Mouse (Mus musculus) heart, adult 8-10 months (tissue): Measurements from ENCODE around the gene Cltrn. TPM values are rescaled to one million over a fixed set of nuclear protein-coding genes. Genes with fewer than 3 reads are reported as not detected.

Experiments
- DNase-seq: peaks from one replicate; pipeline ENCODE4 v3.0.0; 2022; ENCODE audit warnings: low spot score
- total RNA-seq, 4 experiments: library from RNA; stranded (reverse); gene quantifications; 2 replicates each; pipeline ENCODE4 v1.2.4; 2022

Gene Cltrn
- total RNA-seq, 4 experiments from 2014 or later: not detected

DNA sequence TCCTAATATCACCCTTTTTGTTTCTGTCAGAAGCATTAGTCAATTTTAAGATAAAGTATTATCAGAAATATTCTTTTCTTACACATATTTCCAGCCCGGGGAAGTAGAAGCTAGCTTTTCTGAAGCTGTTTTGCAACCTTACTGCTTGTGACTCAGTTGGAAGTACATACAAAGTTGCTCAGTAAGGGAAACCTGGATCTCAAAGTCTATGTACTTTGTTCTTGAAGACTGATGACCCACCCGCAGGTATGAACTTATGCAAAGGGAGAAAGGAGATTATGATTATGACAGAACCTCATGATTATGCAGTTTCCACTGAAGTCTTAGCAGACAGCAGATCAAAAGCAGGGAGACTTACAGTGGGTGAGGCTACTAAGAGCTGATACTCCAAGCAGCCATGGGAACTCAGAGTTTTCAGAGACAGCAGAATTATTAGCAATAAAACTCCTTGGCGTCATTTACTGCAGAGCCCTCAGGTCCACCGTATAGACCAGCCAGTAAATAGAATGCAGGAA, 46.7 kb downstream of the Cltrn start:
- DNase-seq: no peak

DNA sequence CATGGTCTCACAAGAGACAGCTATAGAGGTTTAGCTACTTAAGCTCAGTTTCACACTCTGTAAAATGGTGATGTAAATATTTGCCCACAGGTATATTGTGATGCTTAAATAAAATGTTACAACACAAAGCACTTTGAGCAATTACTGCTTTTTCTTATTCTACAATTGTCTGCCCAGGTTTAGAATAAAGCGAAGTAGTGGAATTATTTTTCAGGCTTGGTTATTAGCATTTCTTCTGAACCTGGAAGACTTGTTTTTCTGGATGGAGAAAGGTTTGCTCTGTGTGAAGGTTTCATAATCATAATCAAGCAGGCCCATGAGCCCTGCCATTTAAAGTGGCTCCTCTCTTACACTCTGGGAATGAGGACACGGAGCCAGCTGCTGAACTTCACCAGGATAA, 50.4 kb downstream of the Cltrn start, which contains the start of gene Ace2:
Gene Ace2 (plus strand): TSS at position 301 of the 400 bp plus-strand sequence.
- no peak for DNase-seq

DNA sequence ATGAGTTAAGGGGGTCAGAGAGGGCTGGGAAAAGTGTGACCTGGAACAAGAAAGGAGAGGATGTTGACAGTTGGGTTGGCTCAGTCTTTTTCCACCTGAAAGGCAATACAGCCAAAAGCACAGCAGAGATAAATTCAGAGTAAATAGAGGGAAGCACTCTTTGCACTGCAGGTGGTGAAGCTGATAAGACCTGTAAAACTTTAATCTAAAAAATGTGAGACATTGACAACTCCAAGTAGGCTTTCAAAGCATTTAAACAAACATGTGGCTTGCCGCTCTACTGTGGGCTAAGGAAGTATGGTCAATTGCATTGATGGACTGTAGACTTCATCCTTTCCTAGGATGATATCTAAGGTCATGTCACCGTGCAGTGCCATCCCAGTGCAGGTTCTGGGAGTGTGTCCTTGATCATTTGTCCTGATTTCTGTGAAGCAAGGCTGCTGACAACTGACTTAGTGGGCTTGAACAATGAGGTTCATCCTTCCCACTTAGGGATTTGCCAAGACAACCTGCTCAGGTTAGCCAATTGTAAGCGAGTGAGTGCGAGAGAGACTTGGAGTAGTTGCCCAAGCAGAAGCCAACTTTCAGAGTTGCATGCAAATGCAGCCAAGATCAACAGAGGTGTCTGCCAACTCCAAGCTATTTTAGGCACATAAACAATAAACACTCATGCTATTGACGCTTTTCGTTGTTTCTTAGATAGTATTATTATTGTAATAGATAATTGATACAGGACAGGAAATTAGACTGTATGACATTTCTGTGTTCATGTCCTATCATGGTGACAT, 57.0 kb downstream of the Cltrn start:
- DNase-seq: no peak

DNA sequence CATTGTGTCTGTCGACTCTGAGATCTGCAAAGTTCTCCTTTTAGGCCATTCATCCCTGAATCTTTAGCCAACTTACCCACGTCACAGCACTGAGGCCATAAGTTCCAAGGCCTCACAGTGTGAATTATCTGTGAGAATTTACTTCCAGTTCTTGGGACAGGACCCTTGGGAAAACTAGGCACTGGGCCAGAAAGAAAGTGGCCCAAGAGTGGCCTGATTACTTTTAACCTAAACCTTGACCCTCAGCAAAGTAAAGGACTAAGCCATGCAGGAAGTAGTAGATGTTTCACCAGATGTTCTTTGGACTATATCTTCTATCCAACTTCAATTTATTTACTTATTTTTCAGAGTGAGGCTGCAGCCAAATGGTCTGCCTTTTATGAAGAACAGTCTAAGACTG, 64.1 kb downstream of the Cltrn start:
- DNase-seq: peak; percentile 21

DNA sequence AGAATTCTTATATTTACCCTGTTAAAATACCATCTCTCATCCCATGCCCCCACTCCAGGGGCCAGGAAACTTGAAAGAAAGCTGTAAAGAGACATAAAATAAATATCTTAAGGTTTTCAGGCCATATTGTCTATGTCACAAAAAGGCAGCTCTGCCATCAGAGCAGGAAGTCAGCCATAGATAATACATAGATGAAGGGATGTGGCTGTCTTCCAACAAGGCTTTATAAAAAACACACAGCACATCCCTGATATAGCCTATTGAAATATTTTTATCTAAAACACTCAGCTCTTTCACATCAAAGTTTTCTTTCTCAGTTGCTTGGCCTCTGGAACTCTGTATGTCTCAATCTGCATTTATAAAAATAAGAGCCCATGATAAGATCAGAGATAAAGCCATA, 65.0 kb downstream of the Cltrn start:
- DNase-seq: no peak

DNA sequence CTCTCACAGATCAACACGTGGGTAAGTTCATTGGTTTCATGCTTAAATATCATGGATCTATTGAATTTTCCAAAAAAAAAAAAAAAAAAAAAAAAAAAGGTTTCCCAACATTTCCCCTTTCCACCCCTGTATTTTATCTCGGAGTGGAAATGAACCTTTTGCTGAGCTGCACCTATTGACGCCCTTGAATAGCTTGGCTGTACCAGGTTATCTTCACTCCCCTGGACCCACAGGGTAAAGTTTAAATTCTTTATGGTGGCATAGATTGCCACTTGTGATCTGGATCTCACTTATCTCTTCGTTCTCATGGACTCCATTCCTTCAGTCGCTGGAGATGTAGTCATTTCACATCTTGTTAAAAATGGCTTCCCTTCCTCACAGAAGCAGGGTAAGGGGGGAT, 66.0 kb downstream of the Cltrn start:
- DNase-seq: no peak

DNA sequence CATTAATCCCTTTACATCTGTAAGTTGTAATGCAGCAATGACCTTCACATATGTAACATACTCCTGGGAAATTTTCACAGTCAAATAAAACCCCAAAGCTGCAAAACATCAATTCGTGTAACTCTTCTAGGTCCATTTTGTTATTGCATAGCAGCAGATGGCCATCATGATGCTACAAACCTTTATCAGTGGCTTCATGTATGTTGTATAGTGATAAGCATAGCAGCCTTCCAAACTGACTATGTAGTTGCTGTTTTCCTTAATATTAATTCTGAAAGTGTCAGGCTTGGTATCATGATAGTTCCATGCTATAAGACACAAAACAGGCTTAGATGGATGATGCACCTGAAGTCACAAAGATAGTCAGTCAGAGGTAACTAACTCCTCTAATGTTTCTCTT, 76.1 kb downstream of the Cltrn start:
- no peak for DNase-seq

Other genes starting within 250 kb of the Cltrn start
- gene Ap1s2, start 179.8 kb upstream of the Cltrn start, total RNA-seq: 10 to 100 TPM; 18.5 to 36.3 (median 27.2) TPM
- 10 to 100 TPM in 3 of 4 experiments, 1 to 10 TPM in 1; 6.4 to 11.5 (median 11.1) TPM for gene Zrsr2, start 130.2 kb upstream of the Cltrn start, total RNA-seq
- 1 to 10 TPM in 1 of 4 experiments, under 1 TPM in 3; 0.44 to 1.5 (median 0.63) TPM for gene Car5b, start 60.8 kb upstream of the Cltrn start, total RNA-seq
- 1 to 10 TPM; 3.7 to 4.7 (median 4.3) TPM for gene Siah1b, start 12.3 kb upstream of the Cltrn start, total RNA-seq
- gene Ace2, start 50.5 kb downstream of the Cltrn start, total RNA-seq: 1 to 10 TPM in 2 of 4 experiments, under 1 TPM in 2; 0.57 to 1.4 (median 0.89) TPM
- gene Bmx, start 169.4 kb downstream of the Cltrn start, total RNA-seq: 1 to 10 TPM; 1.9 to 3.0 (median 2.2) TPM
- gene Pir, start 180.5 kb downstream of the Cltrn start, total RNA-seq: 10 to 100 TPM in 2 of 4 experiments, 1 to 10 TPM in 2; 7.1 to 10.8 (median 9.7) TPM